Mouse (Mus musculus) ES-E14 (cell line): ENCODE data around the gene Gpr107. TPM values are rescaled to one million over a fixed set of nuclear protein-coding genes. Genes with fewer than 3 reads are reported as not detected.

ENCODE experiments used
- DNase-seq: peaks from one replicate; pipeline ENCODE4 v3.0.0-alpha.2; 2013; ENCODE audit warnings: low read depth, low spot score
- H3K27ac ChIP-seq: 2 replicates; pipeline ENCODE4 v1.5.1; 2012; ENCODE audit warnings: low read depth, mild to moderate bottlenecking, low read length, moderate library complexity, mixed read lengths; ENCODE audit not compliant: poor library complexity, insufficient read depth, severe bottlenecking
- H3K36me3 ChIP-seq: 2 replicates; pipeline ENCODE4 v1.6.1; 2012; ENCODE audit warnings: mild to moderate bottlenecking, low read length, moderate library complexity, mixed read lengths; ENCODE audit not compliant: control insufficient read depth, poor library complexity, insufficient read depth, severe bottlenecking
- H3K4me1 ChIP-seq, 2 experiments: fragments of 150-350 bp in 1 of 2; sonication (generic) in 1 of 2; 2 replicates each; pipeline ENCODE4 v1.6.1; 2012; ENCODE audit warnings: low read length in 2 of 2, mild to moderate bottlenecking in 1 of 2, mixed read lengths in 1 of 2; ENCODE audit not compliant: control insufficient read depth in 2 of 2, insufficient read depth in 2 of 2, poor library complexity in 1 of 2
- H3K4me3 ChIP-seq, 2 experiments: fragments of 150-350 bp in 1 of 2; sonication (generic) in 1 of 2; 2 replicates each; pipeline ENCODE4 v1.5.1; 2012; ENCODE audit warnings: low read length in 2 of 2, low read depth in 1 of 2, mild to moderate bottlenecking in 1 of 2, mixed read lengths in 1 of 2; ENCODE audit not compliant: insufficient read depth in 1 of 2, poor library complexity in 1 of 2, severe bottlenecking in 1 of 2
- H3K9ac ChIP-seq: 2 replicates; pipeline ENCODE4 v1.6.1; 2012; ENCODE audit warnings: low read depth, mild to moderate bottlenecking, low read length, mixed read lengths; ENCODE audit not compliant: poor library complexity, insufficient read depth, severe bottlenecking
- H3K9me3 ChIP-seq: fragments of 150-350 bp; sonication (generic); 2 replicates; pipeline ENCODE4 v1.6.1; 2012; ENCODE audit warnings: low read depth, mild to moderate bottlenecking, low read length; ENCODE audit not compliant: control insufficient read depth, insufficient read depth
- CHD2 ChIP-seq: IDR thresholded peaks from 2 replicates; pipeline ENCODE4 v1.6.1; 2014; ENCODE audit warnings: mild to moderate bottlenecking, low read depth, low read length, inconsistent platforms
- HCFC1 ChIP-seq: IDR thresholded peaks from 2 replicates; pipeline ENCODE4 v1.6.1; 2012; ENCODE audit warnings: low read length, inconsistent platforms, borderline replicate concordance; ENCODE audit not compliant: insufficient read depth
- MAFK ChIP-seq: IDR thresholded peaks from 2 replicates; pipeline ENCODE4 v1.6.1; 2014; ENCODE audit warnings: mild to moderate bottlenecking, low read depth, low read length, inconsistent platforms; ENCODE audit not compliant: insufficient read depth
- ZC3H11A ChIP-seq: IDR thresholded peaks from 2 replicates; pipeline ENCODE4 v1.6.1; 2012; ENCODE audit warnings: low read depth, mild to moderate bottlenecking, inconsistent platforms, low read length, borderline replicate concordance
- ZNF384 ChIP-seq: IDR thresholded peaks from 2 replicates; pipeline ENCODE4 v1.6.1; 2012; ENCODE audit warnings: low read depth, low read length, inconsistent platforms
- in situ Hi-C, 2 experiments: fragments of 600-800 bp; cut with MboI; formaldehyde crosslinking; loops; one replicate each; pipeline ENCODE4 v1.15.1; 2025; ENCODE audit warnings: low sequenced_read_pairs in 2 of 2, inconsistent platforms in 1 of 2; ENCODE audit not compliant: unreplicated experiment in 2 of 2
- total RNA-seq: library from RNA; depleted of rRNA; stranded (reverse); fragments of 300-350 nt; gene quantifications from 2 replicates; pipeline ENCODE4 v1.2.3, GENCODE M21; 2012; rRNA removed

Gpr107 gene
- total RNA-seq, 1 experiment = 111 TPM

DNA sequence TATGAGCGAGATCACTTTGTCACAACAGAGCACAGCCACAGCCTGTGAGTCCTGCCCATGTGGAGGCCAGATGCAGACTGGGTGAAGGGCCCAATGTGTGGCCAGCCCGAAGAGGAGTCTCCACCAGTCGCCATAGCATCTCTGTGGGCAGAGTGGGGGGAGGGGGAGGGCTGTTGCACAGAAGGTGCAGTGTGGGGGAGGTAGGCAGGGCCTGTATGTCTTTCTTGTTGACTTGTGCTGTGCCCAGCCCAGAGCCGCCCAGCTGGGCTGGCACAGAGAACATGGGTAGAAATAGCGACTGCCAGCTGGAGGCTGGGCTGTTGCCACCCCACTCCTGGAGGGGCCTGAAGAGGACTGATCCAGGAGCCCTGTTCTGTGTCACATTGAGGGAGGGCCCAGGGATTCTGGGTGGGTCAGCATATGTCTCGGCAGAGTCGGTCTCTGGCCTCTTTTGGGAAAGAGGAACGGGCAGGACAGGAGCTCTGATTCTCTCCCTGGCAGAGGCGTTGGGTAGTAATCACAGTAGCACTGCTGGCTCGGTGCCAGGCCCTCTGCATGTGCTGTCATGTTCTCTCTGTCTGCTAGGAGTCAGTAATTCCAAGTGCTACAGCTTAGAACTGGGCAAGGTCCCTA, 111.7 kb downstream of the Gpr107 start:
- in situ Hi-C loops = no loop called here
- TF ChIP-seq HCFC1 (no peak), ZC3H11A (no peak), ZNF384 (no peak), CHD2 (no peak), MAFK (no peak)
- no peak for DNase-seq
- no peak overlapping the region for H3K9ac ChIP-seq
- H3K27ac ChIP-seq = no peak overlapping the region
- peaks cover 0 to 12% of the 10 kb centered on the region in 2 experiments; a peak in 1 of 4 replicates for H3K4me1 ChIP-seq
- no peaks in the 10 kb centered on the region for H3K36me3 ChIP-seq
- H3K4me3 ChIP-seq = no peak overlapping the region
- no peaks in the 10 kb centered on the region for H3K9me3 ChIP-seq

DNA sequence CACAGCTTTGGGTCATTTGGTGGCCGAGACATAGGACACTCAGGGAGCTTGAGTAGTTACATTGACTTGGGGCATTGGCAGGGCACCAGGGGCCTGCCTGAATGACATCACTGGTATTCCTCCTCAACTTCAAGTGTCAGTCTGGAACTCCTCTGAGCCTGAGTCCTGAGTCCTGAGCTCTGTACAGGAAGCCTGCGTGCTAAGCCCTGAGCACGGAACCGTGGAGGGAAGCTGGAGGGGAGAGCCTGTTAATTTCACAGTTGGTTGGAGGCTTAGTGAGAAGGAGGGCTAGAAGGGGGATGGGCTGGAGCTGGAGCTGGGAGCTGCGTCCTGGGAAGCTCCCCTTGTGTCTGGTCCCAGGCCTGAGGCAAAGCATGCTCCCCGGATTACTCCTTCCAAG, 115.3 kb downstream of the Gpr107 start:
- in situ Hi-C loops = no loop called here
- no peak for DNase-seq
- Histone ChIP-seq H3K27ac (no peak overlapping the region), H3K9me3 (no peaks in the 10 kb centered on the region), H3K4me3 (no peak overlapping the region), H3K4me1 (peaks cover 4 to 8% of the 10 kb centered on the region in 2 experiments; a peak in 2 of 4 replicates), H3K9ac (no peak overlapping the region), H3K36me3 (no peaks in the 10 kb centered on the region)
- TF ChIP-seq ZNF384 = no peak
- TF ChIP-seq MAFK = no peak
- TF ChIP-seq CHD2 = no peak
- no peak for TF ChIP-seq HCFC1
- TF ChIP-seq ZC3H11A = no peak

Other genes with a start within 250 kb of the Gpr107 start
- 25.5 and 30.3 TPM in 2 replicates for gene Ptges, start 222.5 kb upstream of the Gpr107 start, total RNA-seq
- gene Tor1b, start 199.4 kb upstream of the Gpr107 start, total RNA-seq = 67.8 and 73.5 TPM in 2 replicates
- gene Tor1a, start 184.4 kb upstream of the Gpr107 start, total RNA-seq = 73.6 and 93.0 TPM in 2 replicates
- 36.6 and 48.8 TPM in 2 replicates for gene BC005624, start 170.1 kb upstream of the Gpr107 start, total RNA-seq
- gene Usp20, start 170.0 kb upstream of the Gpr107 start, total RNA-seq = 8.5 and 12.8 TPM in 2 replicates
- gene Fnbp1, start 10.3 kb upstream of the Gpr107 start, total RNA-seq = 15.1 and 16.5 TPM in 2 replicates
- gene Ncs1, start 93.5 kb downstream of the Gpr107 start, total RNA-seq = 5.1 and 8.9 TPM in 2 replicates
- gene Hmcn2, start 162.1 kb downstream of the Gpr107 start, total RNA-seq = 4.9 and 10.2 TPM in 2 replicates